ENCODE assay signal across 41 mouse cellular contexts in the genomic region with DNA sequence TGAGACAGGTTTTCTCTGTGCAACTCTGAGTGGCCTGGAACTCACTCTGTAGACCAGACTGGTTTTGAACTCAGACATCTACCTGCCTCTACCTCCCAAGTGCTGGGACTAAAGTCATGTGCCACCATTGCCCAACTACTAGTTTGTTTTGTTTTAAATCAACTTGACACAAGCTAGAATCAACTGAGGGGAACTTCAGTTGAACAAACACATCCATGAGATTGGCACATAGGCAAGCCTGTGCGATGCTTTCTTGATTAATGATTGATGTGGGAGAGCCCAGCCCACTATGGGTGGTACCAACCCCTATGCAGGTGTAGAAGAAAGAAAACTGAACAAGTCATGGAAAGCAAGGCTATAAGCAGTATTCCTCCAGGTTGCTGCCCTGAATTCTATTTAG. TPM values are rescaled to one million over a fixed set of nuclear protein-coding genes. Genes with fewer than 3 reads are reported as not detected.
"Had no signal": no experiment of that assay in that cellular context is flagged by ENCODE, and none has a peak within 500 bp of the region (broad histone marks: within the 10 kb centered on the region; RNA-seq: fewer than 3 reads in every experiment).

No protein-coding gene starts in this region.

- H3K36me3 ChIP-seq: heart, embryonic 10.5 days; heart, embryonic 12.5 days; heart, embryonic 13.5 days; heart, embryonic 15.5 days; hindbrain, embryonic 10.5 days; hindbrain, embryonic 12.5 days; hindbrain, embryonic 13.5 days; hindbrain, embryonic 15.5 days; intestine, embryonic 15.5 days; kidney, embryonic 15.5 days had no signal

- H3K9ac ChIP-seq: heart, embryonic 12.5 days; heart, embryonic 13.5 days; heart, embryonic 15.5 days; hindbrain, embryonic 12.5 days; hindbrain, embryonic 13.5 days; hindbrain, embryonic 14.5 days; hindbrain, embryonic 15.5 days; intestine, embryonic 15.5 days; kidney, embryonic 15.5 days had no signal

- H3K4me2 ChIP-seq: heart, embryonic 11.5 days; heart, embryonic 12.5 days; heart, embryonic 13.5 days; heart, embryonic 15.5 days; hindbrain, embryonic 12.5 days; hindbrain, embryonic 13.5 days; hindbrain, embryonic 14.5 days; hindbrain, embryonic 15.5 days; intestine, embryonic 15.5 days; kidney, embryonic 15.5 days had no signal

- H3K4me1 ChIP-seq: intestine, embryonic 15.5 days had no signal

- H3K27ac ChIP-seq: heart, embryonic 10.5 days; heart, embryonic 13.5 days; heart, embryonic 15.5 days; hindbrain, embryonic 10.5 days; hindbrain, embryonic 12.5 days; hindbrain, embryonic 13.5 days; hindbrain, embryonic 14.5 days; hindbrain, embryonic 15.5 days; hindbrain, postnatal 0 days; intestine, embryonic 15.5 days; kidney, embryonic 15.5 days; kidney, postnatal 0 days; layer of hippocampus, adult 2 months had no signal

- H3K4me3 ChIP-seq: heart, embryonic 10.5 days; heart, embryonic 12.5 days; heart, embryonic 13.5 days; heart, embryonic 15.5 days; hindbrain, embryonic 10.5 days; hindbrain, embryonic 12.5 days; hindbrain, embryonic 13.5 days; hindbrain, embryonic 15.5 days; intestine, embryonic 15.5 days; kidney, embryonic 15.5 days; layer of hippocampus, adult 2 months had no signal

- DNase-seq: heart, postnatal 10 days; heart, postnatal 14 days; heart, postnatal 36 days; heart, postnatal 4 days; kidney, adult 11 months; kidney, adult 18-20 months; kidney, adult 2 months; kidney, adult 8-10 months; kidney, adult 9 months; kidney, postnatal 10 days; kidney, postnatal 14 days; kidney, postnatal 36 days; kidney, postnatal 4 days; layer of hippocampus, adult 9-11 months; layer of hippocampus, postnatal 36 days had no signal

- H3K9me3 ChIP-seq: heart, embryonic 10.5 days; heart, embryonic 12.5 days; heart, embryonic 13.5 days; heart, embryonic 15.5 days; hindbrain, embryonic 10.5 days; hindbrain, embryonic 12.5 days; hindbrain, embryonic 13.5 days; hindbrain, embryonic 15.5 days; intestine, embryonic 15.5 days; kidney, embryonic 15.5 days had no signal

- H3K27me3 ChIP-seq: heart, embryonic 15.5 days; hindbrain, embryonic 15.5 days; intestine, embryonic 15.5 days; kidney, embryonic 15.5 days had no signal

- ATAC-seq: hindbrain, embryonic 16.5 days; hindbrain, postnatal 0 days; inflammation-experienced regulatory T-cells, adult 6 months; intestine, embryonic 15.5 days; intestine, embryonic 16.5 days; intestine, postnatal 0 days had no signal

RNA-seq across cellular contexts. Expression of gene Gfi1b, which starts 13.4 kb away (rescaled TPM):
- total RNA-seq: heart, postnatal 10 days; heart, postnatal 14 days; heart, postnatal 25 days; heart, postnatal 36 days; heart, postnatal 4 days; hindbrain, postnatal 0 days; layer of hippocampus, adult 18-20 months; layer of hippocampus, adult 2 months; layer of hippocampus, adult 8-10 months; layer of hippocampus, postnatal 10 days; layer of hippocampus, postnatal 14 days; layer of hippocampus, postnatal 25 days; layer of hippocampus, postnatal 36 days had no signal
- polyA plus RNA-seq: hindbrain, embryonic 14.5 days; hindbrain, embryonic 16.5 days; hindbrain, postnatal 0 days; inflammation-experienced regulatory T-cells, adult 6 months; intestine, embryonic 14.5 days; intestine, postnatal 0 days had no signal
